Mouse (Mus musculus): ENCODE measurements around the gene Pabpn1. TPM values are rescaled to one million over a fixed set of nuclear protein-coding genes. Genes with fewer than 3 reads are reported as not detected.

Pabpn1 gene
- total RNA-seq (2021), result 100 to 1,000 TPM; 159 to 198 TPM
- long read RNA-seq, experiment 1, transcript Pabpn1-207 (5 exons, 1,775 nt), result minor isoform, 8 of 219 reads
- long read RNA-seq, experiment 1, transcript Pabpn1-201 (7 exons, 1,030 nt), result major isoform, 111 of 219 reads
- long read RNA-seq, experiment 1, transcript Pabpn1-202 (6 exons, 1,761 nt), result minor isoform, 27 of 219 reads
- long read RNA-seq, experiment 1, partial matches to known transcripts, result 9 of 219 reads
- long read RNA-seq, experiment 1, other reads (novel, unspliced or antisense), result 62 of 219 reads
- long read RNA-seq, experiment 2, transcript Pabpn1-202 (6 exons, 1,761 nt), result minor isoform, 10 of 100 reads
- long read RNA-seq, experiment 2, transcript Pabpn1-201 (7 exons, 1,030 nt), result major isoform, 21 of 100 reads
- long read RNA-seq, experiment 2, partial matches to known transcripts, result 10 of 100 reads
- long read RNA-seq, experiment 2, other reads (novel, unspliced or antisense), result 55 of 100 reads

DNA sequence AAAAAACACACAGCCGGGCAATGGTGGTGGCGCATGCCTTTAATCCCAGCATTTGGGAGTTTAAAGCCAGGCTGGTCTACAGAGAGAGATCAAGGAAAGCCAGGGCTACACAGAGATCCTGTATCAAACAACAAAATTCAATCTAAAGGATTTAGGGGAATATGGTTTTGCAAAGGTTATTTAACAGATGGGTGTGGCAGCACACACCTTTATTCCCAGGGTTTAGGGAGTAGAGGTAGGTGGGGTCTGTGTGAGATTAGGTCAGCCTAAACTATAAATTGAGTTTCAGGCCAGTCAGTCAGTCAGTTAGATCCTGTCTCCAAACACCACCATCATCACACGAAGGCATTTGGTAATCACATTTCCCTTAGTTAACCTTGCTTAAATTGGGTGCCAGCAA, at the start of gene Pabpn1:
Pabpn1 (plus strand) TSS at position 301 of the 400 bp plus-strand sequence.
- DNase-seq, result no peak

DNA sequence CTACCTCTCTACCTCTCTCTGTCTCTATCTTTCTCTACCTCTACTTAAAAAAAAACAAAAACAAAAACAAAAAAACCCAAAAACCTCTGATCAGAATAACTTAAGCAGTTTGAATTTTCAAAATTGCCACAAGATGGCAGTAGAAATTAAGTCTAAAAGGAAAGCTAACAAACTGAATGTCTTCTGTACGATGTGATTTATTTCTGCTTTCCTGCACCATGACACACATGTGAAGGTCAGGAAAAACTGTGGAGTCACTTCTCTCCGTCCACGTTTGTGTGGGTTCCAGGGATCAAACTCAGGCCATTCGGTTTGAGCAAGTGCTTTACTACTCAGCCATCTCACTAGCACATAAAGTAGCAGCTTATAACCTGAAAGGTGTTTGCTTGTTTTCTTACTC, 48.8 kb upstream of the Pabpn1 start:
- peak; percentile 25 for DNase-seq

DNA sequence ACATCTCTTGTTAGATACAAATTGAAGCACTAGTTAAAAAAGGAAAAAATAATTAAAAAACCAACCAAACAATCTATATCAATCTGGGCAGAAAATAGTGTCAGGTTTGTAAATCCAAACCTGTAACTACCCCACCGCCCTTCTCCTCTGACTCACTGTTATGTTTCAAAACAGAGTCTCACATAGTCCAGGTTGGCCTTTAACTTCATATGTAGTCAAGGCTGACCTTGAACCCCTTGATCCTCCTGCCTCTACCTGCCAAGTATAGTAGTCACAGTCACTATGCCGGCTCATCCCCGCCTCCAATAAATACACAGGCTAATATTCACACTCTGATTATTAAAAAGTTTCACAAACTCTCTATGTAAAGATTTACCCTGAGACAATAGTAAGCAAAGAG, 36.6 kb upstream of the Pabpn1 start:
- no peak for DNase-seq

DNA sequence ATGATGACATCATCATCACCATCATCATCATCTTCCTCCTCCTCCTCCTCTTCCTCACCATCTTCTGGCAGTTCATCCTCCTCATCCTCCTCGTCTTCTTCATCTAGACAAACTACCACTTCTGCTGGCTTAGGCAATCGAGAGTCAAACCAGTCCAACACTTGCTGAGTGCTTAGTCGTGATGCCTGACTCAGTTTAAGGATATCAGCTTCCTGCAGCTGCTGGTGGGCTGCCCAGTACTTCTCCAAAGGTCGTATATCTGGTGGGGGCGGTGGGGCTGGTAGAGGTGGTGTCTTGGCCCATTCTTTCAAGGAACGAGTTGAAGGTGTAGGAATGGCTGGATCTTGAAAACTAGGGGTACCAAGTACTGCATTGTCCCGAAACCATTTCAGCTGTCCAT, 35.6 kb upstream of the Pabpn1 start:
- no peak for DNase-seq

DNA sequence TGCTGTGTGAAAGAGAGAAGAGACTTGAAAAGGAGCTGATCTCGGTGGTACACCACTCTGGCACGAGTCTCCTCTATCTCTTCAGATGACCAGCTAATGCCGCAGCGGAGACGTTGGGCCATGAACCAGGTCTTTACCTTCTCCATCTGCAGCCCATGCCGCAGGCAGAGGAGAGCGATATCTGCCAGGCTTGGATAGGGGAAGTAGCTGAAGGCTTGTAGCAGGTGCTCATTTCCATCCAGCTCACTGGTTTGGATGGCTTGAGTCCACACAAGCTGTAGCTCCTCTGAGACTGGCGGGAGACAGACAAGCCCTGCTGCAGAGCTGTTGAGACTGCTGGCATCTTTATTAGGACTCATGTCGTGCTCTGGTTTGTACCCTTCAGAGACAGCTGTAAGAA, 34.4 kb upstream of the Pabpn1 start:
- no peak for DNase-seq

DNA sequence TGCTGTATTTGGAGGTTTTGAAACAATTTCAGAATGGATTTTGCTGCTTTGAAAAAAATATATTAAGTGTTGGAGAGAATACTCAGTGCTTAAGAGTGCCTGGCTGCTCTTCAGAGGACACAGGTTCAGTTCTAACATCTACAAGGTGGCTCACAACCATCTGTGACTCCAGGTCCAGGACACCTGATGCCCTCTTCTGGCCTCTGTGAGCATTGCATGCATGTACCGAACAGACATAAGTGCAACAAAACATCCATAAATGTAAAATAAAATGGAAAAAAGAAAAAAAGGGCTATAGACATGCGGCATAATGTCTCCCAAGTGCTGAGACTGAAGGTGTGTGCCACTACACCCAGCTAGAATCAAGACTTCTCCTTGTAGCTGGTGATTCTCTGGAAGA, 31.8 kb upstream of the Pabpn1 start:
- peak; percentile 77 for DNase-seq

DNA sequence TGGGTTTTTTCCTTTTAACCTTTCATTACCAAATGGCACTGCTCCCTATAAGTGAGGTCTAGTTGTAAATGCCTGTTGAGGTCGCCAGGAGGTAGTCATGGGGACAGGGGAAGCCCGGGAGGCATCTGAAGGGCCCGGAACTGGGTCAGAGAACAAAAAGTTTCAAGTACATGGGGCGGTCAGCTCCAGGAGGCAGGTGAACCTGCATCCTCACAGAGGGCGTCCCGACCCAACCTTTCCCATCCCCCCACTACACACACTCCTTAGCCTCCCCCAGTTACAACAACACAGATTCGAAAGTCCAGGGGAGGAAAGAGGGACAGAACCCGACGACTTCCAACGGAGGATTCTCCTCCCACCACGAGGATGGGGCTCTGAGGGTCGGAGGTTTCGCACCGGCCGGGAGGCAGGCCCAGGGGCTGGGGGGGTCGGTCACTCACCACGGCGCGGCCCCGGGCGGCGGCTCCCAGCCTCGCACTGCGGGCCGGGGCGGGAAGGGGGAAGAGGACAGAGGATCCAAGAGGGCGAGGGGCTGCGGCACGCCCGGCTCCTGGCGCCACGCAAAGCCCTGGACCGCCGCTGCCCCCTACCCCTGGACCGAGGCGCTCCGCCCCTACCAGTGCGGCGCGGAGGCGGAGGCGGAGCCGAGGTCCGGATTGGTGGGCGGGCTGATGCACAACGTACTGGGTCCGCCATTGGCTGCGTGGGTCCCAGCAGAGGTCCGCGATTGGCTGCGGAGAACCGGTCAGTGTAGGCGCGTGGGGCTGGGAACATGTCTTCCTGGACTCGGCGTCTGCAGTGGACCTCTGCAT, 28.6 kb upstream of the Pabpn1 start:
- DNase-seq, result peak; percentile 95

DNA sequence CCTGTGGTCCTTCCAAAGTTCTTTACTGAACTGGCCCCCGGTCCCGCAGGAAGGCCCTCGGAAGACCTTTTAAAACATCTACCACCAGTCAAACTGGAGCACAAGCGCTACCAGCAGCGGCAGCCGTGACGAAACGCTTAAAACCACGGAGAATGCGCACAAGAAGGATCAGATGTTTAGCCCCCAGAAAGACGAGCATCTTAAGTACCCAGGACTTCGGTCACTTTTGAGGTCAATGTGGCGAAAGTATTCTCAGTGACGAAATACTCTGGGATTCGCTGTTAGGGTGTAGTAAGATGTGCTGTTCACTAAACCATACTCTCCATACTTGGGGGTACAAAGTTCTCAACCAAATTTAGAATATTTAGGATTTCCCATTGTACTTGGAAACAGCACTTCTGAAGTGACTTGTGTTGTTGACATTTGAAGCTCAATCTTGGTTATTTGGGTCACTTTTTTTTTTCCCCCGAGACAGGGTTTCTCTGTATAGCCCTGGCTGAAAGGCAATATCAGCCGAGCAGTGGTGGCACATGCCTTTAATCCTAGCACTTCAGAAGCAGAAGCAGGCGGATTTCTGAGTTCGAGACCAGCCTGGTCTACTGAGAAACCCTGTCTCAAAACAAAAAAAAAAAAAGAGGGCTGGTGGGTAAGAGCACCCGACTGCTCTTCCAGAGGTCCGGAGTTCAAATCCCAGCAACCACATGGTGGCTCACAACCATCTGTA, 27.8 kb upstream of the Pabpn1 start:
- DNase-seq, result no peak

DNA sequence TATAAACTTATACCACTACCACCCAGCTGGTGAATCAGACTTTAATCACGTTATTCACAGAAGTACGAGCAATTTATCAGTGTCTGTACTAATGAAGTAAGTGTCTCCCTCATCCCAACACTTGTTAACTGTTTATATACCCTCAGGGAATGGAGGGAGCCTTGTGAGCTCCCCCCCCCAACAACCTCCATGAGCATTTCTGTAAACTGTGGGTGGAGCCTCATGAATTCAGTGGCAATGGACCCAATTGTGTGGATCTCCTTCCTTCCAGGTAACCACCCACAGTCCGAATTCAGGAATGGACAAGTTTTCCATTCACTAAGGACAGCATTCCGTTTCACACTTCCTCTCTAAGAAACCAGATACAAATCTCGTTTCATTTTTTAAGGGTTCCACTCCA, 26.7 kb upstream of the Pabpn1 start:
- DNase-seq, result no peak

DNA sequence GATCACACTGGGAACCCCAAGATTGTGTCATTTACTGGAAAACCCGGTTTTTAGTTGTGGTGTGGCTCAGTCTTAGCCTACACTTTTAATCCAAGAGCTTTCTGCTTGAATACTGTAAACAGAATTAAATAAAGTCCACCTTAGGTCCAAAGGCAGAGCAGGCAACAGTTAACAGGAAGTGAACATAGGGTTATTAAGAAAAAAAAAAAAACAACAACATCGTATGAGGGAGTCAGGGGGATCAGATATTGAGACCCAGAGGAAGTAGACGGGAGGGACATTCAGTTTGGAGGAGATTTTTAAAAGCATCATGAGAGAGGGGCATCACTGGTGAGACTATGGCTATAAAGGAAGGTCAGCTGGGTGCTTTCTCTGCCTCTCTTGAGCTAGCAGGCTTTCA, 26.0 kb upstream of the Pabpn1 start:
- DNase-seq, result no peak

DNA sequence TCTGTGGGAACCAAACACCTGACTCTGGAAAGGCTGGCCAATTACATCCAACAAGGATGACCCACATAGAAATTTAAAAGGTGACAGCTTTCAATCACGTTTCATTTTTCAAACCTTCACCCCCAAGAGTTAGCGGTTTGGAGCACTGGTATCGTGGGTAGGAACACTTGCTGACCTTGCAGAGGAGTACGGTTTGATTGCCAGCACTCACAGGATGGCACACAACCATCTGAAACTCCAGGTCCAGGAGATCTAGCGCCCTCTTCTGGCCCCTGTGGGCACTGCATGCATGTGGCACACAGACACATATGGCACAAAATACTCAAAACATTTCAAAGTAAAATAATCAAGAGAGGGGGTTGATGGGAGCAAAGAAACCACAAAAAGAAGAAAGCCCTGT, 25.4 kb upstream of the Pabpn1 start:
- peak; percentile 29 for DNase-seq

DNA sequence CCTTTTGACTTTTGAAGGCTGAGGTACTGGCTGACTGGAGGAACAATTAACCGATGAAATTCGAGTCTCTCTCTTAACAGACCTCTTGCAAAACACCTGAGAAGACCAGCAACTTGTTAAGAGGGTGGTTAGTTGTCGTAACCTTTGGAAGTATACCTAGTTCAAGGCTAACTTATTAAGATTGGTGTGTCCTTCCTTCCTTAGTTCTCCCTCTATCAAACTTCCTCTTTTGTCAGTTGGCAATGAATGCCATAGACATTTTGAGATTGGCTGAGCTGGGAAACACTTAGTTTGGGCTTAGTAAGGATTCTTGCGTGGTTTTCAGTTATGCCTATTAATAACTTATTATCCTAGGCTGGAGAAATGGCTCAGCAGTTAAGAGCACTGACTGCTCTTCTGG, 24.3 kb upstream of the Pabpn1 start:
- no peak for DNase-seq

DNA sequence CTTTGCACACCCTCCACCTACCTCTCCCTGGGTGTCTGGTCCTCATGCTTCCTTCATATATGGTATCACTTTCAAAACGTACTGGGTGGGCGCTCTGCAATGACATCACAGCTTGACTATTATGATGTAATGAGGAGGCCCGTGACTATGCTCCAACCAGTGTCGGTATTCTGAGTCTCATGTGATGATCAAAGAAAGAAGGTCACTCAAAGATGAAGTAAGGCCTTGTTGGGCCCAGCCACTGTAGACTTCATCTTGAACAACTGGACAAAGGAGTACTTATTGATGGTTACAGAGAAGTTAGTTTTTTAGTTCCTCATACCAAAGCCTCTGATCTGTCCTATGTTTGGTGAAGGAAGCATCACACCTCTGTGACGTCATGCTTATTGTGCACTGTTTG, 21.4 kb upstream of the Pabpn1 start, which contains the start of gene Homez:
Homez (minus strand) TSS at position 101 of the 400 bp plus-strand sequence.
- no peak for DNase-seq

DNA sequence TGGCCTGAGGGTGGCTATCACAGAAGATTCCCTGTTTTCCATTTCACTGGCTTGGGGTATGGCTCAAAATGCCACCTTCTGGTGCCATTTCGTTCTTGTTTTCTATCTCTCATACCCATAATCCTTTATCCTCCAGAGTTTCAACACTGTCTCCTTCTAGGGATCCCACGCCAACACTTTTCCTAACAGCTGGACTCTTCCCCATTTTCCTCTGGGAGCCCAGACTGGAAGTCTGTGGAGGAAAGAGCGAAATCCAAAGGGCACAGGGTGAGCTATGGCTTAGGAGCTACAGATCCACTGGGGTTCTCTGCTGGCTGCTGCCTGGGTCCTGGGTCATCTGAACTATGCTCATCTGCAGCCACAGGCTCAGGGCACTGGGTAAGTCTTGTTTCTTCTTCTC, 18.1 kb upstream of the Pabpn1 start:
- peak; percentile 27 for DNase-seq

DNA sequence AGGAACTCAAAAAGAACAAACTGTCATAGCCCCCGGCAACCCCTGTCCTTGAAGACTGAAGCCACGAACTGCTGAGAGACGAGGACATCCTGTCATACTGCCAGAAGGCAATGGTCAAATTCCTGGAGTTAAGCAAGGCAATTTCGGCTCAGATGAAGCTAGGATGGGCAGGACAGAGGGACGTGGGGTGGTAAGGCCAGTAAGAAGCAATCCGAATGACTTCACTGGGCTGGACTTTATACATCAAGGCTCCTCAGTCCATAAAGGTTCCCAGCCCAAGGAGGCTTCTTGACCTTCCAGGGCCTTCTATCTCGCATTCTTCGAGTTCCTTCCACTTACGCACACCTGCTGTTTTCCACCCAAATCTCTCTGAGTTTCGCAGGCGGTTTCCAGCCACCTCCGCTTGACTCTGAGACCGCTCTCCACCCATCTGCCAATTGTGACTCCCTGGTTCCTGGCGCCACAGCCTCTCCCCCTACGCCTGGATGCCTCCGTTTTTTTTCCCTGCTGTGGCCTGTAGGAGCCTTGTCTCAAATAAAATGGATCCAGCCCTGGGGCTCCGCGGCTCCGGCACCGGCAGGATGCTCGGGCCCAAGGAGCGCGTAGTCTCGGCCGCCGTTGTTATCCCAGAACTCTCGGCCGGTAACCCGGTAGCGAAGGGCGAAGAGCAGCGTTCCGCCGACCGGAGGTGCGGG, 16.3 kb upstream of the Pabpn1 start:
- no peak for DNase-seq

DNA sequence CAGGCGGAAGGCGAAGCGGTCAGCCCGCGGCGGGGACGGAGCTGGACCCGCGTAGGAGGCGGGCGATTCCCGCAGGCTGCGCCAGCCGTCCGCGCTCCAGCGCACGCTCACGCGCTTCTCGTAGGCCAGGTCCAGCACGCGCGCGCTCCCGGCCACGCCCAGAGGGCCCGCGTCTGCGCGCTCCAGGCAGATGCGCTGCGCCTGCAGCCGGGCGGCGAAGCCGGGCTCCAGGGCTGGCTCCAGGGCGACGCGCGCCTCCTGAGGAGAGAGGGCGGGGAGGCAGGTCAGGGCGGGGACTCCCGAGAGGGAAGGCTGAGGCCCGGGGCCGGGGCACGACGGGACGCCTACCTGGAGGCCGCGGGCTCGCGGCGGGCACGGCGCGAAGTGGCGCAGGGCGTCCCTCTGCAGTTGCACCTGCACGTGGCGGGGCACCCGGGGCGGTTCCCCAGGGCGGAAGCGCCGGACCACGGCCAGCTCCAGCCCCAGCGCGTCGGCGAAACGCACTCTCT, 15.7 kb upstream of the Pabpn1 start:
- peak; percentile 95 for DNase-seq

DNA sequence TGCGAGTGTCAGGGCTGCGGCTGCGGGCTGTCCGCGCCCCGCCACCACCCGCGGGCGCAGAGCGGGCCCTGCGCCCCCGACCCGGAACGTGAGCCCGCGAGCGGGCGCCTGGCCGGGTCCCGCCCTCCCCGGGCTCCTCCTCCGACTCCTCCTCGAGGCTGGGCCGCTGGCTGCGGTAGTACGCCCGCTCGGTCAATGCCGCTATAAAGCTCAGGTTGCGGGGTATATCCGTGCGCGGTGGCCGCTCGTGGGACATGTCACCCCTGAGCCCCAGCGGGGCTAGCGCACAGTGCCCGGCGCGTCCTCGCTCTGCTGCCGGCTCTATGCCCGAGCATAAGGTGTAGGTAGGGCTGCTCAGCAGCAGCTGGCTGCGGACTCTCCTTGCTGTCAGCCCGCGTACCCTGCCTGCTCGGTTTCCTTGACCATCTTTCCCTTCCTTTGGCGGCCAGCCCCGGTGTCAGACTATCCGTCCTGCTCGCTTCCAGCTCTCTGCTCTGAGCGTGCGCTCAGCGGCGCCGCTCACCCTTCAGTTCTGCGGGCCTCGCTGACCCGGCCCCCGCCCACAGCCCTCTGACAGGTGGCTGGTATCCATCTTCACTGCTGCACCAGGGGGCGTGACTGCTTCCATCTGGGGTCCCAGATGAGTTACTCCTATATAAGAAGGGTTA, 15.1 kb upstream of the Pabpn1 start, which contains the start of gene Ppp1r3e:
Ppp1r3e (minus strand) TSS at position 503 of the 668 bp plus-strand sequence.
- DNase-seq, result peak; percentile 86

DNA sequence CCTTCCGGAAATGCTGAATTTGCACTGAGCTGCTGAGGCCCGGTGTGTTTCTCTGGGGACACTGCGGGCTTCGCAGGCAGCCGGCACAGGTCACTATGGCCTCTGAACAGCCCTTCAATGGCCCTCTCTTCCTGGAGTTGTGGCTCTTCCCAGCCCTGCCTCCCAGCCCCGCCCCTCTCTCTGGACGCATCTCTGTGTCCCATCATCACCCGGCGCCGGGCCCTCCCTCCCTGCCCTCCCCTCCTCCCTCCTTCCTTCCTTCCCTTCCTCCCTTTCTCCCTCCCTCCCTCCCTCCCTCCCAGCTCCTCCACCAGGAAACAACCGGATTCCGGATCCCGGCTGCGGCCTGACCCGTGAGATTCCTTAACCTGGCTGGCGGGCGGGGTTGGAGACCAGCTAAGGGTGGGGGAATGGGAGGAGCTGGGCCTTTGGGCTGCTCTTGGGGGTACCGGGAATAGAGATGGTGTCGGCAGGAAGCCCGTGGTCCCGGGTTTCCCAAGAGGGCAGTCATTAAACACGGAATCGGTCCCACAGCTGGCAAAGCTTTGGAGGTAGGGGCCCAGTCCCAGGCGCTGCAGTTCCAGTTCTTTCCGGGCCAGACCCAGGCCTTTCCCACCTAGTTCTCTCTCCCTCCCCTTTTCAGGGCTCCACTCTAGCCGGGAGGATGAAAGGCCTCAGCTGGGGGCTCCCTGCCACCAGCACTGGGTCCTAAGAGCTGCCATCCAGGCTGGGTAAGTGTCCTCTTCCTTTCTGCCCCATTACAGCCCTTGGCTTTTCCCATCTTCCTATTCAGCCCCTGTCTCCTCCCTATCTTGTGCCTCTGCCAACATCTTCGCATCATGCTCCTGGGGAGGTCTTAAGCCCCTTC, 8.9 kb upstream of the Pabpn1 start, which contains the start of the genes Bcl2l2 and Gm20521:
Bcl2l2 (plus strand) TSS at position 224 of the 868 bp plus-strand sequence.
Gm20521 (plus strand) TSS at position 288 of the 868 bp plus-strand sequence.
- DNase-seq, result peak; percentile 93

DNA sequence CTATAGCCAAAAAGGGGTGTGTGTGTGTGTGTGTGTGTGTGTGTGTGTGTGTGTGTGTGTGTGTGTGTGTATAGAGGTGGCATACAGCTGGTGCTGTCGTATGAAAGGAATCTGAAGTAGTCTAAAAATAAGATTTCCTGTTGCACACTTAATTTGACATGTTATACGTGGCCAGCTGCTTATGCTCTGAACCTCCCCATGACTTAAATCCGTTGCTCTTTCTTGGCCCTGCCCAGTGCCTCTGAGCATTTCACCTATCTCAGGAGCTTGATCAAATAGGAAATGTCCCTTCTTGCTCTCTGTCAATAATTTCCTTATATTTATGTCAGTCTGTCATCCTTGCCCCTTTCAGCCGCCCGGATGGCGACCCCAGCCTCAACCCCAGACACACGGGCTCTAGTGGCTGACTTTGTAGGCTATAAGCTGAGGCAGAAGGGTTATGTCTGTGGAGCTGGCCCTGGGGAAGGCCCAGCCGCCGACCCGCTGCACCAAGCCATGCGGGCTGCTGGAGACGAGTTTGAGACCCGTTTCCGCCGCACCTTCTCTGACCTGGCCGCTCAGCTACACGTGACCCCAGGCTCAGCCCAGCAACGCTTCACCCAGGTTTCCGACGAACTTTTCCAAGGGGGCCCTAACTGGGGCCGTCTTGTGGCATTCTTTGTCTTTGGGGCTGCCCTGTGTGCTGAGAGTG, 8.1 kb upstream of the Pabpn1 start:
- peak; percentile 16 for DNase-seq
